Mouse (Mus musculus) intestine, embryonic 16.5 days (tissue): ENCODE data around the gene Ankrd6. TPM values are rescaled to one million over a fixed set of nuclear protein-coding genes. Genes with fewer than 3 reads are reported as not detected.

Experiments
- polyA plus RNA-seq: library from polyadenylated mRNA; unstranded; fragments of >200 nt; fragmentation: Nextera tagmentation; extraction: Ambion mirVana; gene quantifications from 2 replicates; pipeline ENCODE4 v1.2.1, GENCODE M21; 2015

Ankrd6 gene
- polyA plus RNA-seq, 1 experiment from 2014 or later: 2.9 TPM

Other genes starting within 250 kb of the Ankrd6 start
- 80.3 and 89.1 TPM in 2 replicates for gene Lyrm2, start 150.6 kb downstream of the Ankrd6 start, polyA plus RNA-seq
- 28.0 and 30.1 TPM in 2 replicates for gene Rragd, start 32.2 kb upstream of the Ankrd6 start, polyA plus RNA-seq
- 43.0 and 44.9 TPM in 2 replicates for gene Ube2j1, start 80.6 kb upstream of the Ankrd6 start, polyA plus RNA-seq
- 0.10 and 0.24 TPM in 2 replicates for gene Gabrr2, start 112.2 kb upstream of the Ankrd6 start, polyA plus RNA-seq
- gene Gabrr1, start 181.7 kb upstream of the Ankrd6 start, polyA plus RNA-seq: not detected in 2 replicates
- 0.82 and 0.88 TPM in 2 replicates for gene Pm20d2, start 238.9 kb upstream of the Ankrd6 start, polyA plus RNA-seq